Mouse (Mus musculus) E14TG2a.4 (cell line): ENCODE measurements around the gene Cntfr.

Experiments used
- CTCF ChIP-seq: conservative IDR thresholded peaks from 2 replicates; pipeline ENCODE4 v1.5.1; 2014; ENCODE audit warnings: low read length
- NANOG ChIP-seq: IDR thresholded peaks from 2 replicates; pipeline ENCODE4 v1.6.1; 2014; ENCODE audit warnings: borderline replicate concordance, low read length, mixed read lengths

DNA sequence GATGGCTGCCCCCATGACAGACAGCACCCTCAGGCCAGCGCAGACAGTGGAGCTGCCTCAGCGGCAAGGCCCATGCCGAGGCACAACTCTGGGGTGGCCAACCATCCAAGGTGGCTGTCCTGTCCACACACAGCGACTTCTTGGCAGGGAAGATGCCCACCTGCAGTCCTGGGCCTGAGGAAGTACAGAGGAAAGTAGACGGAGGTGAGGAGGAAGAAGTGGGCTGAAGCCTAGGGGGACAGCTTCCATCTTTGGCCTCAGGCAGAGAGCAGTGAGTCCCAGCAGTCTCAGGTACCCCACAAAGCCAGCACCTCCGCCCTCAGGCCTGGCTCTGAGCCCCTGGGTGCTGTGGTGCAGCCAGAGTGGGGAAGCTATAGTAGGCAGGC, 58.1 kb downstream of the Cntfr start:
- TF ChIP-seq CTCF (no peak), NANOG (no peak)
